Mouse (Mus musculus): Measurements from ENCODE around the gene Osbpl10.
"Not testable (repeated sequence)": the region's sequence is repeated elsewhere in the genome, so short reads cannot be mapped to it uniquely, and the experiment has no call there.

Osbpl10 gene

DNA sequence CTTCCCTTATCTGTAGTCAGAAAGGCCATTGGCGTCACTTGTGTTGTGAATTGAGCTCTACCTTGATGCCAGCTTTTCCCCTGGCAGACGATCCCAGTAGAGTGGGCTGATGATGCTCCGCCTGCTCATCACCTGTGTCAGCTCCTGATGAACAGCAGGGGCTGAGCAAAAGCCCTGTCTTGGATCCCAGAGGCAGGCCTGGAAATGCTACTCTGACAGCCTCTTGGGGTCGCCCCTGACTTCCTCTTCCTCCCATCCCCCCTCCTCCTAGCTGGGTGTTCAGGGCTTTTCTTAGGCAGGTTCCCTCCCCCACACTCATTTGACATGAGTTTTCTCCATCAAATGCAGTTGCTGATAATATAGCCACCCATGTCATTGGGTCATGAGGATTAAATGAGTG, 250.8 kb downstream of the Osbpl10 start:
- DNase-seq: no peak

DNA sequence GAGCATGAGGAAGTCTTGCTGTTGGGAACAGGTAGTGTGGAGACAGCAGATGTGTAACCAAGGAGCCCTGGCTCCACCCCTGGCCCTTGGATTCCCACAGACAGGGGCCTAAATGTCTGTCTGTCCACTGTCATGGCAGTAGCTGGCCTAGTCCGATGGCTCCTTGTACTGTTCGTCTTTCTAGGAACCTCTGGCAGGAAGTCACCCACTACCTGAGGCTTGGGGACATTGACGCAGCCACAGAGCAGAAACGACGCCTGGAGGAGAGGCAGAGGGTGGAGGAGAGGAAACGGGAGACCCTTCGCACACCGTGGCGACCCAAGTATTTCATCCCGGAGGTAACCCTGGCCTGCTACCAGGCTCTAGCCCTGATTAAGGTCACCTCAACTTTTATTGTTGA, 251.3 kb downstream of the Osbpl10 start:
- DNase-seq: no peak

DNA sequence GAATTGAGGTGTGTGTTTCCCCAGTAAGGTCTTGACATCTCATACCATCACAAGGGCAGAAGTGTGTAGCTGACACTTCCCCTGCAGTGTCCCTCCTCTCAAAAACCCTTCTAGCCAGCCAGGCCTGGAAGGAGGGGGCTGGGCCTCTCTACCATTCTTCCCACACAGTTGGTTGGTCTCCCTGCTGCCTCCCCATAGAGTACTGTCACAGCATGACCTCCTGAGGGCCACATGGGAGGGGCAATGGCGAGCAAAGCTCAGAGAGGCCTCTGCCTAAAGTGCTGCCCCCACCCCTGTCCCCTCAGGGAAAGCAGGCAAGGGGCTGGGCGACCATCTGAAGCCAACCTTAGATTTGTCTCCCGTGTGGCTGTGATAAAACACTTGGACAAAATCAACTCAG, 251.8 kb downstream of the Osbpl10 start:
- DNase-seq: no peak

DNA sequence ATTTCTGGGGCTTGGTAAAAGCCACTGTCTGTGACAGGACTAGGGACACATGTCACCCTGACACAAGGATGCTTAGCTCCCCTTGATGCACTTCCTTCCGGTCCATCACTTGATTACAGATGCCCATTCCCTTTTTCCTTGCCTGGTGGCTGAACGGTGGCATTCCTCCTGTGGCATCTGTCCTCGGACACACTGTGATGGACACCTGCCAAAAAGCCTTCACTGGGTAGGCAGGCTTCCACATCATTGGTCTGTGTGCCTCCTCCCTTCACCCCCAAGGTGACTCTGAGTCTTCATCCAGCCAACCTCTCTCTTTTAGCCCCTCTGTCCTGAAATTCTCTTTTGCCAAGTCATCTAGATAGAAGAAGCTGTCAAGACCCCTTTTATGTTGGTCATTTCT, 253.1 kb downstream of the Osbpl10 start:
- no peak for DNase-seq

DNA sequence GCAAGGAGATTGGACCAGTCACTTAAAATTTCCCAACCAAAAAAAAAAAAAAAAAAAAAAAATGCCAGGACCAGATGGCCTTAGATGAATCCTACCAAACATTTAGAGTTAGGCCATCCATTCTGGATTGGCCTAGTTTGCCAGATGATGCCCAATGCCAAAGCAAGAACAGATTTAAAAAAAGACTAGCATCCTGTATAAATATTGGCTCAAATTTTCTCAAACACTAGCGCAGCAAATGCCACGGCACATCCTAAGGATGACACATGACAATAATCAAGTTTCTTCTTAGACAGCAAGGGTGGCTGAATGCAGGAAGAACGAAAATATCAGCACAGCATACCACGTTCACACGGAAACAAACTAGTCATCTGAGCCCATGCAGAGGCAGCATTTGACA, 255.4 kb downstream of the Osbpl10 start:
- DNase-seq: no peak

DNA sequence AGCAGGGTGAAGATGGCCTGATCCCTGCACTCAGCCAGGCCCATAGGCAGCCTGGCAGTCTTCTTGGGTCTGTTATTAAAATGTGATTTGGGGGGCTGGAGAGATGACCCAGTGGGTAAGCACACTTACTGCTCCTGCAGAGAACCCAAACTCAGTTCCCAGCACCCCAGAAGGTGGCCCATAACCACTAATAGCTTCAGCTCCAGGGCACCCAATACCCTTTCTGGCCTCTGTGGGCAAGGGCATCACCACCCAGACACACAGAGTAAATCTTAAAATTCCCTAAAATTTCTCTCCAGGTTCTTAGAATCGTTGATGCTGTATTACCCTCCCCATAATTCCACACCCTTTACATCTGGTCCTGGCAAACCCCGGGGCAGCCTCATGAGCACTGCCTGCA, 256.2 kb downstream of the Osbpl10 start:
- no peak for DNase-seq

DNA sequence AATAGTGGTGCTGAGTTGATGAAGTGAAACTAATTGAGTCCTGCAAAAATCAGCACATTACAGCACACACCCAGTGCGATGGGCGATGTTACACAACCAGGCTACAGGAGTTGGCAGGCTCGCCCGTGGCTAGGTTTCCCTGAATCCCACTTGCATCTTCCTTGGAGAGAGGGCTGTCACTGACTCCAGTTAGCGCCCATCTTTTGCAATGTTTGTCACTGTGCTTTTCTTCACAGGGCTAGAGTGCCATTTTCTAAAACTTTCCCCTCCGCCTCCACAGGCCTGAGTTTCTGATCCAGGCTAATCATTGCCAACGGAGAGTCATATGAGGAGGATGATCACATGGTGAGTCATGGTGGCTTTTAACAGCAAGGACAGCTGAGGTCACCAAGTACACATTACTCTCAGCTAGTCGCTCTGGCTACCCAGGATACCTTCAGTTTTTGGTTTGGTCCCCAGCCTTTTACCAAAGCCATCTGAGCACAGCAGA, 258.0 kb downstream of the Osbpl10 start:
- DNase-seq: no peak

DNA sequence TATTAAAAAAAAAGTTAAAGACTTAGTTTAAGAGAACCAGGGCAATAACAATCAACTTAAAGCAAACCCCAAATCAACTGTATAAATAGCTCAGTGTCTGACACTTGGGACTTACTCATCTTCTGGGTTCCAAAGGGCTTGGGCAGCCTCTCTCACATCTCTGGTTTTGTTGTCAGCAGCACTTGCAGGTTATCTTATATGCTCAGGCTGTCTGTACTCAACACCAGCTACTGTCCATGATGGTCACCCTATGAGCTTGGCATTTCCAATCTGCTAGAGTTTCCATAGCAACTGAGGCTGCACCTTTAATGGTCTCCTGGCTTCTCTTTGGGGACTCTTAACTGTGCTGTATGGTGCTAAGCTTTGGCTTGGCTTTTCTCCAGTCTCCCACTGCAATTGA, 259.6 kb downstream of the Osbpl10 start:
- DNase-seq: no peak

DNA sequence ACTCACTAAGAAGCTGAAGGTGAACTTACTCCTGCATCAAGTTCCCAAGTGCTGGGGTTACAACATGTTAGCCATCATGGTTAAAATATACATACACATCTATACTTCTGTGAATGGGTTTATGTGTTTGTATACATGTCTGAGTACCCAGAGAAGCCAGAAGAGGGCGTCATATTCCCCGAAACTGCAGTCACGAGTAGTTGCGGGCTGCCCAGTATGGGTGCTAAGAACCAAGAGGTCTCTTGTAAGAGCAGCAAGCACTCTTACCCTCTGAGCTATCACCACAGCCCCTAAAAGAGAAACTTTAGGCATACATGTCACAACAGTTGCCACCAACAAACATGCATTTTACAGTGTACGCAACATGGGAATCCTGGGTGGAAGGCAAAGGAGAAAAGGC, 261.5 kb downstream of the Osbpl10 start:
- DNase-seq: no peak

DNA sequence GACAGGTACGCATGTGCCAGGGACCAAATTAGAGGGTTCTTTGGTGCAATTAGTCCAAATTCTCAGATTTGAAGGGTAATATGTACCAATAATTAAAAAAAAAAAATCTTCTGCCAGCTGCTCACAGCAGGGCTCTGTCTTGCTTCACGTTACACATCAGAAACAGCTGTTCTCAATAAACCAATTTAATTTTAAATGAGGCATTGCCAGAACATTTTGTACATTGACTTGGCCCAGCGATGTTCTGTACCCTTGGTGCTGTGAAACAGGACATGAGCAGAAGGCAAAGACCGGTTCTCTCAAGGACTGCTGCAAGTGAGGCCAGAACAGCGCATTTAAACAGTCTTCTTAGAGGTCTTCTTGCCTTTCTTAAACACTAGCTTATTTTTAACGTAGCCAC, 265.3 kb downstream of the Osbpl10 start:
- no peak for DNase-seq

DNA sequence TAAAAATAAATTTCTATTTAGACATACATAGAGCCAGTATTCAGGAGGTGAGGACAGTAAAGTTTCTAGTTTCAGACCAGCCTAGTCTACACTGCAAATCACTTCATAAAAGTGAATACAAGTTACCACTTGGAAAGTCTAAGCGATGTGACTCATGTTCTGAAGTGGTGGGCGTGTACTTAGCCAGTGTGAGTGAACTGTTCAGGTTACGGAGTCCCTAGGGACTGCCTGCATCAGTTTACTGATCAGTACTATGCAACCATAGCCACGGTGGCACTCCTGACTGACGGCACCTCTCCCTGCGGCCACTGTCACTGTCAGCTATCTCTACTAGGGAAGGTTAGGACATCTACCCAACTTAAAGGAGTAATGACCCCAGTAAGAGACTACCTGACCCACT, 266.7 kb downstream of the Osbpl10 start:
- no peak for DNase-seq

DNA sequence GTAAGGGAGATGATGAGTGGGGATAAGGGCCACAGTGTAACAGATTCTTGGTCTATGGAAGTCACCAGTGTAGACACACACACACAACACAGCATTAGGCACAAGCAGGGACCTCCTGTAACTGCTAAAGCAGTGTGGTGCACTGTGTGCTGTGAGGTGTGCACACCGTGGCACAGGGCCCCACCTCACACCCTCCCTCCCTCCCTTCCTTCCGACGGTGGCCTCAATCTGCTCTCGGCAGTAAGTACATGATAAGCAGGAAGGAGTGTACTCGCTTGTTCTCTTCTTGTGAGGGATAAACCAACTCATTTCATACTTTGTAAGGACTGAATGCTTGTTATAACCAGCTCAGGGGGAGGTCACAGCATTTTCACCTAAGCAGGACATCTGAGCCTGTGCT, 270.8 kb downstream of the Osbpl10 start:
- no peak for DNase-seq

DNA sequence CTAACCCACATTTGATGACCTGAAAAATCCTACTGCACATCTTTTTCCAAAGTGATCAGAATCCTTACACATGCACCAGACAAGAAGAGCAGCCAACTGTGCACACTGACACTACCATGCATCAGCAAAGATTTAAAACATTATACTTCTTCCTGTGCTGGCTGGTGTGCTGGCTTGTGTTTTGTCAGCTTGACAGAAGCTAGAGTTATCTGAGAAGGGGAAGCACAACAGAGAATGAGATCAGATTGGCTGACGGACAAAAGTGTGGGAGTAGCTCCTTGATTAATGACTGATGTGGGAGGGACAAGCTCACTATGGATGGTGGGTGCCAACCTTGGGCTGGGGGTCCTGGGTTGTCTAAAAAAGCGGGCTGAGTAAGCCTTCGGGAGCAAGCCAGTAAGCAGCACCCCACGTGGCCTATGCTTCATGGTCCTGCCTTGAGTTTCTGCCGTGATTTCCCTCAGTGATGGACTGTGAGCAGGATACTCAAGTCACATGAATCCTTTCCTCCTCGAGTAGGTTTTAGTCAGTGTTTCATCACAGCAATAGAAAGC, 279.4 kb downstream of the Osbpl10 start:
- DNase-seq: no peak

DNA sequence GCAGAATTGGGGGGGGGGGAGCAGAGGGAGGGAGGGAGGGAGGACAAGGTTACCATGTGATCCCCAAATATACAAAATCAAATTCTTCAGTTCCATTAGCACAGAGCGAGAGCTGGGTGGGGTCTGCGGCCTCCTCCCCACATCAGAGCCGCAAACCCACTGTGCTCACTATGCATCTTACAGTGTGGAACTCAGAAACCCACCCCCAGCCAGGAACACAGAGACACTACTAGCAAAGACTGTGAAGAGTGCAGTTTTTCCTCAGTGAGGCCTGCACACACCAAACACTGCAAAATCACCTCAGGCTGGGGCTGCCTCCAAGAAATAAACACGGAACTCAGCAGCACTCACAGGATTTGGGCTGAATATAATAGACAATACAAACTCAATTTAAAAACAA, 281.5 kb downstream of the Osbpl10 start:
- no peak for DNase-seq

DNA sequence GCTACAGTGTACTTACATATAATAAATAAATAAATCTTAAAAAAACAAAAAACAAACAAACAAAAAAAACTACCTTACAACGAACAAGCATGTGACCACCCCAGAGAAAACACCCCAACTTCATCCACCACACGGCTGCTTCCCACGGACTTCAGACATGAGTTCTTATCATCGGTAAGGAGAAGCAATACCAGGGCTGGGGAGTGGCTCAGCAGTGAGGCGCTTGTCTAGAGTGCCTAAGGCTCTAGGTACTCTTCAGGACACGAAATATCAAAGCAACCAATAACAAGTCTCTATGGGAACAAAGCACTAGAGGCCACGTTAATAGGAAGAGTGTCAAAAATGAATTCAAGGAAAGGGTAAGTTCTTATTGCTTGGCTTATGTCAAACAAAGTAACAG, 282.1 kb downstream of the Osbpl10 start:
- DNase-seq: no peak

DNA sequence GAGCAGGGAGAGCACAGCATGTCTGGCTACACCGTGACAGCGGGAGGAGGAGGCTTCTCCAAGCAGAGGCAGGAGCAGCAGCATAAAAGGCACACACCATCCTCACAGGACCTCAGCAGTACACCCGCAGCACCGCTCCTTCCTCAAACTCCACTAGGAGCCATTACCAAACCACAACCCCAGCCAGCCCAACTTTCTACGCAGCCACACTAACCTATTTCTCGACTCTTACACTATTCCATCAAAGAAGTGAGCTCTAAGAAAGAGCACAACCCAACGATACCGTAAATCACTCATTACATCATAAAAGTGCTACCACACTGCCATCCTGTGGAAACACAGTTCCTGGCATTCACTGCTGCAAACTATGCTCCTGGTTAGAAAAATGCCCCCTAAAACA, 283.1 kb downstream of the Osbpl10 start:
- peak; percentile 22 for DNase-seq

DNA sequence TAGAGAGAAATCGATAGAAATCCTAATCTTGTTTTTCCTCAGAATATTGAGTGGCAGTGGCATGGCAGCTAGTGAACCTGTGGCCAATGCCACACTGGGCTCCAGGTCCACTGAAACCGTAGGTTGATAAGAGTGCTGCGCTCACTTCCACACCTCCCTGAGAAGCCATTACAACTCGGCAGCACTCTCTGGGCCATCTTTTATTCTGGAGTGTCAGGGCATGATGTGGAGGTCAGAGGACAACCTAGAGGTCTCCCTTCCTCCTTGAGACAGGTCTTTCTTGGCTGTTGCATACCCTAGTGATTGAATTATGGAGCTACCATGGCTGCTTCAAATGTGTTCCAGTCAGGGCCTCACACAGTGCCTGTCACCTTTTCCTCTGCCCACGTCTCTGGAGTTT, 283.5 kb downstream of the Osbpl10 start:
- no peak for DNase-seq

DNA sequence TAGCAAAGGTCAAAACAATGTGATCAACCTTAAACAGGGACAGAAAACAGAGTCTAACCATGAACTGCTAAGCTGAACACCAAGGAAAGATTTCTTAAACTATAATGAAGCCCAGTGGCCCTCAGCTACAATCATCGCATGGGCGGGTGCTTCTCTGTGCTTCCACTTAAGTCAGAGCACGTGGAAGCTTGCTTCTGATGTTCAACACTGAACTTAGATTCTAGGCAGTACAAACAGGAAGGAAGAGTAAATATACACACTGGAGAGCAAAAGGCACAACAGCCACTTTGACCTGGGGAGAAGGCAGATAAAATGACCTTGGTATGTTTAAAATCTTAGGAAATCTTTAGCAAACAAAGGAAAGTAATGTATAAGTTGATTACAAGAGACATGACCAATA, 293.2 kb downstream of the Osbpl10 start:
- no peak for DNase-seq

DNA sequence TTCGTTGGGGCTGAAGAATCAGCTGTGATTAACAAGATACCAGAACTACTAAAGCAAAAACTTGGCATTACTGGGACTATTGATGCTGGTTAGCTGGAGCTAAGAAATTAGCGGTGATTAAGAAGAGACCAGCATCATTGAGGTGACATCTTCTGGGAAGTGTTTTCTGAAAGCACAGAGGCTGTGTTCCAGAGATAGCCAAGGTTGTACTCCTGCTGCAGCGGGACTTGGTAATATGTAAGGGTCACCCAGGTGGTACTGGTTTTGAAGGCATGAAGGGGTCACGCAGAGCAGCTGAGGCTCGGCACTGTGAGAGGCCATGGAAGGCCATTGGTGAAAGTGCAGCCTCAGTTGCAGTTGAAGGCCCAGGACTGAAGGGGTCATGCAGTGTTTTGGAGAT, 294.1 kb downstream of the Osbpl10 start:
- not testable (repeated sequence) for DNase-seq

DNA sequence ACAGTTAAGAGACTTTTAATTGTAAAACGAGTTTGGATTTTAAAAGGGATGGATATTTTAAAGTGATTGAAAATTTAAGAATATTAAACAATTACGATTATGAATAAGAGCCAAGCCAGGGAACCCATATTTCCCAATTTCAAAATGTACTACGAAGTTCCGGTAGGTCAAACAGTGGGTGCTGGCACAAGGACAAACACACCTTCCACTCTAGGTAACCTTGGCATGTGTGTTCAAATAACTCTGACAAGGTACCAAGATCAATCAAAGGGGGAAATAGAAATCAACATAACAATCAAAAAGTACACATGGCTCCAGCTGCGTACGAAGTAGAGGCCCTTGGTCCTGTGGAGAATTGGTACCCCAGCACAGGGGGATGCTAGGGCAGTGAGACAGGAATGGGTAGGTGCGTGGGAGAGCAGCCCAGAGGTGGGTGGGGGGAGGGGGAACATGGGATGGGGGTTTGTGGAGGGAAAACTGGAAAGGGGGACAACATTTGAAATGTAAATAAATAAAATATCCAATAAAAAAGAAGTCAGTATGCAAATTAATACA, 294.8 kb downstream of the Osbpl10 start:
- no peak for DNase-seq

DNA sequence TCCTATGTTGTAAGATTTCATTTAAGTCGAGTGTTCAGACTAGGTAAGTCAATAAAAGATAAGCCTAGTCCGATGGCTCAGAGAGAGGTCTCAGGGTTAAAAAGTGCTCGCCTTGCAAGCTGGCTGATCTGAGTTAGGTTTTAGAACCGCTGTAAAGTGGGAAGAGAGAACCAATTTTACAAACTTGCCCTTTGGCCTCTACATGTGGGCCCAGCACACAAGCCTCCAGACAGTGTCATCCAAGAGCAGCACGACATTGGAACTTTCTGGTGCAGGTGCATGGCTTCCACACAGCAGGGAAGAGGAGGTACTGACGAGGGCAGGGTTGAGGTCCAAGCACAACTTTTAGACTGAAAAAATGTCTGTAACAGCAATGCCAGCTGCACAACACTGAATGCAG, 296.4 kb downstream of the Osbpl10 start:
- DNase-seq: no peak

DNA sequence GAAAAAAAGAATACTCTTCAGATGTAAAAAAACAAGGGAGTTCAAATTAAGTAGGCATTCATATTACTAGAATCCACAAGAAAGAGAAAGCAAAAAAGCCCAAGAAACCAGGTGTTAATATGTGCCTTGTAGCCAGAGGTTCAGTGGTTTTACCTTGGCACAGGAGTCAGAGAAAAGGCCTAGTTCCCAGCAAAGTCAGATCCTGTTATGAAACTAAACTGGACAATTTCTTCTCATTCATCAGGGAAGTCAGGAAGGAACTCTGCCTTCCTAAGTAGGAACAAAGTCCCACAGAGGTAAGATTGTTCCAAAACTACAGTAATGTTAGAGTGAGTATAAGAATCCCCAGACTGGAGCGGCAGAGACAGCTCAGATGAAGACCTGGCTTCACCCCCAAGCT, 300.3 kb downstream of the Osbpl10 start:
- DNase-seq: no peak
